Mouse (Mus musculus) bone marrow, adult 2 months (tissue): ENCODE data around the gene Olfr543. TPM values are rescaled to one million over a fixed set of nuclear protein-coding genes. Genes with fewer than 3 reads are reported as not detected.
"Not testable (repeated sequence)": the region's sequence is repeated elsewhere in the genome, so short reads cannot be mapped to it uniquely, and the experiment has no call there.

Experiments used
- H3K27ac ChIP-seq: fragments of 200-500 bp; 2 replicates; pipeline ENCODE4 v1.5.1; 2012; ENCODE audit warnings: low read depth, mild to moderate bottlenecking, control low read depth, inconsistent platforms, low read length; ENCODE audit not compliant: control insufficient read depth, poor library complexity, insufficient read depth
- H3K4me1 ChIP-seq: fragments of 200-500 bp; 2 replicates; pipeline ENCODE4 v1.6.1; 2011; ENCODE audit warnings: low read length; ENCODE audit not compliant: control insufficient read depth, insufficient read depth
- H3K4me3 ChIP-seq: fragments of 200-500 bp; replicated peaks from 2 replicates; pipeline ENCODE3; 2011; ENCODE audit warnings: mild to moderate bottlenecking, low read depth, low read length, control low read depth; ENCODE audit not compliant: control insufficient read depth
- CTCF ChIP-seq: fragments of 200-500 bp; IDR thresholded peaks from 2 replicates; pipeline ENCODE4 v1.5.1; 2011; ENCODE audit warnings: low read length, control low read depth; ENCODE audit not compliant: control insufficient read depth, insufficient read depth
- POLR2A ChIP-seq: fragments of 200-500 bp; IDR thresholded peaks from 2 replicates; pipeline ENCODE4 v1.6.1; 2011; ENCODE audit warnings: low read depth, mild to moderate bottlenecking, control low read depth, low read length, borderline replicate concordance; ENCODE audit not compliant: control insufficient read depth
- WGBS: fragments of 180-500 bp; shearing (Covaris S2); methylation state at CpG from one replicate; pipeline ENCODE4 v1.1.7; 2018; 5-methylcytosine and 5-hydroxymethylcytosine counted together
- polyA plus RNA-seq: library from polyadenylated mRNA; stranded (reverse); fragments of >200 nt; gene quantifications from 2 replicates; pipeline ENCODE4 v1.2.4, GENCODE M21; 2011; ENCODE audit warnings: low replicate concordance; ENCODE audit not compliant: missing spikeins, insufficient read depth, insufficient read length

The Olfr543 gene
- polyA plus RNA-seq, 1 experiment = not detected

GRCm38 (mm10) chr7:102508666-102509065 is 27.2 kb upstream of the Olfr543 start:
- Histone ChIP-seq H3K4me1 (no peaks in the 10 kb centered on the region), H3K27ac (no peak overlapping the region), H3K4me3 (no peak overlapping the region)
- TF ChIP-seq CTCF = no peak
- TF ChIP-seq POLR2A = no peak
- 83% methylated on average over 6 of the region's 6 CpGs for WGBS

DNA sequence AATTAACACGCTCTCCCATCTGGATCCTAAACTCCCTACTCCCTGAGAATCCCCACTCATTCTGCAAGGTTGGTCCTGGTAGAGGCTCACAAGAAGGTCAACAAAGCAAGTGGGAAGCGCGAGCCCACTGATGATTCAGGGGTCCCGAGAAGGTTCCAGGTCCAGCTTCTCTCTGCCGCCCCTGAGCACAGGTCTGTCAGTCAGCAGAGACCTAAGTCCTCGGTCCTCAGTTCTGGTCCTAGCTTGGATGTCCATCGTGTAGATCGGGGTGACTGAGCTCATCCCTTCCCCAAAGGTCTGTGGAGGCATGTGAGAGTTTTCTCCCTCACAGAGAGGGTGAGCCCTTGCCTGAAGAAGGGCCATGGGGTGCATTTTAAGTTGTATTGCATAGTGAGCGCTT is 26.6 kb upstream of the Olfr543 start:
- TF ChIP-seq CTCF = no peak
- no peak for TF ChIP-seq POLR2A
- H3K4me3 ChIP-seq = no peak overlapping the region
- no peak overlapping the region for H3K27ac ChIP-seq
- H3K4me1 ChIP-seq = no peaks in the 10 kb centered on the region
- 89% methylated on average over 9 of the region's 9 CpGs for WGBS

DNA sequence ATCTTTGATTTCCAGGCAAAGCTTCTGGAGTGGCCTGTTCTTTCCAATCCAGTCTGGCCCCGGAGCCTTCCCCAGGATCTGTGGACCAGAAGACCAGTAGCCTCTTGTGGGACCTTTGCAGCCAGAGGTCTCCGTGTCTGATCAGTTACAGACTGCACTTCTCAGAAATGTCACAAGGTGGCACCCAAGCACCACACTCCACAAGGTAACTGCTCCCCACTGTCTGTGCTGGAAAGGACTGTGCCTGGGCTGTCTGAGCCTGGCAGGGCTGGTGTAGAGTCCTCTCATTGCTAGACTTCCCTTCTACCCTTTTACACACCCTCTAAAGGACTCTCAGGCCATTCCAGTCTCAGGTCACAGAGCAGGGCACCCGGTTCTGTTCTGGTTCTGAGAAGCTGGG is 25.4 kb upstream of the Olfr543 start:
- Histone ChIP-seq H3K4me1 (no peaks in the 10 kb centered on the region), H3K4me3 (no peak overlapping the region), H3K27ac (no peak overlapping the region)
- 32% methylated on average over 3 of the region's 3 CpGs for WGBS
- TF ChIP-seq CTCF (peak; percentile 77), POLR2A (no peak)

- TF ChIP-seq POLR2A = no peak
- TF ChIP-seq CTCF = no peak
- Histone ChIP-seq H3K4me1 (no peaks in the 10 kb centered on the region), H3K4me3 (no peak overlapping the region), H3K27ac (no peak overlapping the region)
- 80% methylated on average over 5 of the region's 5 CpGs for WGBS
Observed at GRCm38 (mm10) chr7:102501986-102502385, 20.5 kb upstream of the Olfr543 start.

- TF ChIP-seq POLR2A (no peak), CTCF (no peak)
- WGBS = 69% methylated on average over 3 of the region's 3 CpGs
- no peak within 1 kb of the TSS for H3K4me3 ChIP-seq
- H3K4me1 ChIP-seq = no peaks in the 10 kb centered on the region
- no peak within 1 kb of the TSS for H3K27ac ChIP-seq
Observed at GRCm38 (mm10) chr7:102499473-102499872, 18.0 kb upstream of the Olfr543 start, which contains the start of gene Olfr545. Gene Olfr545 (minus strand): TSS chr7:102499573.

DNA sequence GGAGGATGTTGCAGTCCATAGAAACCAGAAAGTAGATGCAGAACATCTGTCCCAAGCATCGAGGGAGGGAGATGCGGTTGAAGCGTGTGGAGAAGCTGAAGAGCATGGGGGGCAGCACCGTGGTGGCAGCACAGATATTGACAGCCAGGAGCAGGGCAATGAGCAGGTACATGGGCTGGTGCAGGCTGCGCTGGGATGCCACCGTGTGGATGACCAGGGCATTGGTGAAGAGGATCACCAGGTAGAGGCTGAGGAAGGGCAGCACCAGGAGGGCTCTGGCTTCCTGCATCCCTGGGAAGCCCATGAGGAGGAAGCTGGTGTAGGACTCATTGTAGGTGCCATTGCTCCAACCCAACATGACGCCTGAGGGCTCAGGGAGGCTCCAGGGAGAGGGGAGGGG is 12.9 kb upstream of the Olfr543 start:
- H3K27ac ChIP-seq, H3K4me3 ChIP-seq, H3K4me1 ChIP-seq: not testable (repeated sequence)
- WGBS = 63% methylated on average over 6 of the region's 7 CpGs

DNA sequence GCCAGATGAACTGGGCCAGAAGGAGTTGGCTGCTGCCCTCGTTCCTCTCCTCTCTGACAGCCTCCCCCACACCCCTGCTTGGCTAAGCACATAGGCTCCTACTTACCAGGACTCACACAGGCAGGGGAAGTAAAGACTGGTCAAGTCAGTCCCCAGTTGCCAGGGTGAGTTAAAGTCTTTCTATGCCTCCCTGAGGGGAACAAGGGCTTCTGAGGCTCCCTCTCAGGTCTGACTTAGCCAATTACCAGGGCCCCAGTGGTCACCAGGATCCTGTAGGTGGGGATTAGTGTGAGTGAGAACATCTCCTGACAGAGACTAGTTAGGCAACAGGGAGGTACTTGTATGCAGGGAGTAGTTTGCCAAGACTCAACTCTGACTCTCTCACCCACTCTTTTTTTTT is 6.7 kb upstream of the Olfr543 start, which contains the start of gene Olfr544:
Olfr544 (minus strand) TSS at position 153 of the 400 bp plus-strand sequence.
- WGBS = 44% methylated on average over 1 of the region's 1 CpGs
- Histone ChIP-seq H3K27ac (no peak within 1 kb of the TSS), H3K4me3 (no peak within 1 kb of the TSS), H3K4me1 (no peaks in the 10 kb centered on the region)
- TF ChIP-seq POLR2A = no peak
- TF ChIP-seq CTCF = no peak

DNA sequence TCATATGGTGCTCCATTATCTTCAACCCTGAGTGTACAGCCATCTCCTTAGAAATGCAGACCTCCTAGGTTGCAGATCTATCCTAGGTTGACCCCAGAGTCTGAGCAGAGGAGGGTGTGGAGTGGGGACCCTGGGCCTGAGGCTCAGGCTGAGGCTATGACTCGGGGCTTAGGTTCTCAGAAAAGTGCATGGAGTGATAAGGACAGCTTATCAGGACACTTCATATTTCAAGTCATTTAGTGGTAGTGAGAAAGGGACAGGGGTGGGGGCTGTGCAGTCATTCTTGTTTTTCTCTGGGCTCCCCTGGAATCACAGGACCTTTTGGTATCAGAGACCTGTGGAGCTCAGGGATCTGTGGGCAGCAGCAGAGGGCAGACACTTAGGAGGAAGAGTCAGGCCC is 4.6 kb upstream of the Olfr543 start:
- no peak overlapping the region for H3K27ac ChIP-seq
- TF ChIP-seq POLR2A (no peak), CTCF (no peak)
- H3K4me3 ChIP-seq = no peak overlapping the region
- H3K4me1 ChIP-seq = no peaks in the 10 kb centered on the region
- 63% methylated on average over 1 of the region's 1 CpGs for WGBS

DNA sequence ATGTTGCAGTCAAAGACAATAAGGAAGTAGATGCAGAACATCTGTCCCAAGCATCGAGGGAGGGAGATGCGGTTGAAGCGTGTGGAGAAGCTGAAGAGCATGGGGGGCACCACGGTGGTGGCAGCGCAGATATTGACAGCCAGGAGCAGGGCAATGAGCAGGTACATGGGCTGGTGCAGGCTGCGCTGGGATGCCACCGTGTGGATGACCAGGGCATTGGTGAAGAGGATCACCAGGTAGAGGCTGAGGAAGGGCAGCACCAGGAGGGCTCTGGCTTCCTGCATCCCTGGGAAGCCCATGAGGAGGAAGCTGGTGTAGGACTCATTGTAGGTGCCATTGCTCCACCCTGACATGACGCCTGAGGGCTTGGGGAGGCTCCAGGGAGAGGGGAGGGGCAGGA is 3.3 kb upstream of the Olfr543 start:
- 67% methylated on average over 8 of the region's 8 CpGs for WGBS
- not testable (repeated sequence) for H3K4me1 ChIP-seq, H3K27ac ChIP-seq, H3K4me3 ChIP-seq

DNA sequence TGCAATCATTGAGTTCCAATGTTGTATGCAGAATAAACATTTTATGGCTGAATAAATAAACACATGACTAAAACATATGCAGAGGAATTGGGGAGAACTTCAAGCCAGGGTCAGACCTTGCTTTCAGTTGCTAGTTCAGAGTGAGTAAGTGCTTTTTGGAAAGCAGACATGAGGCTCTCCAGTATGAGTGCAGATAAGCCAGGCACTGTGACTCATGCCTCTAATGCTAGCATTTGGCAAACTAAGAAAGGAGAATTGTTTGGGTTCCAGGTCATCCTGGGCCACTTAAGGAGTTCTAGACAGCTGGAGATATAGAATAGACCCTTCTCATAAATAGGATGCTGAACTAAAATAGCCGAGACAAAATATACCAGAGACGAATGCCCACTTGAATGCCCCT is 2.2 kb upstream of the Olfr543 start:
- Histone ChIP-seq H3K4me3 (no peak overlapping the region), H3K27ac (no peak overlapping the region), H3K4me1 (no peaks in the 10 kb centered on the region)
- no peak for TF ChIP-seq POLR2A
- no peak for TF ChIP-seq CTCF
- 67% methylated on average over 2 of the region's 2 CpGs for WGBS
